Mouse (Mus musculus): ENCODE results near the gene Plcd1. TPM values are rescaled to one million over a fixed set of nuclear protein-coding genes. Genes with fewer than 3 reads are reported as not detected.
A peak's percentile ranks its signal among the peaks of the same experiment; 100 is the strongest.

Plcd1 gene
- polyA plus RNA-seq, 1 experiment from 2014 or later = 16.5 TPM

- no peak overlapping the region for H3K27ac ChIP-seq (replicated peaks)
- H3K4me2 ChIP-seq = no peak overlapping the region
- peaks cover 3% of the 10 kb centered on the region; the same call in 1 of the 2 replicates for H3K27me3 ChIP-seq (replicated peaks)
- H3K36me3 ChIP-seq = peaks cover 53% of the 10 kb centered on the region
- H3K4me3 ChIP-seq = no peak overlapping the region
- no peak overlapping the region for H3K9ac ChIP-seq
- no peaks in the 10 kb centered on the region for H3K9me3 ChIP-seq
- 76% methylated on average over 9 of the region's 9 CpGs for WGBS
- ATAC-seq (ENCODE audit: extremely low read depth, insufficient number of reproducible peaks, low FRiP score, low TSS enrichment) = no peak
- H3K4me1 ChIP-seq = peaks cover 35% of the 10 kb centered on the region
These were observed 21.5 kb downstream of the Plcd1 start for GRCm38 (mm10) chr9:119071786-119072185.

GRCm38 (mm10) chr9:119070173-119070825, 23.0 kb downstream of the Plcd1 start:
- H3K9me3 ChIP-seq = no peaks in the 10 kb centered on the region
- peak overlapping the region; percentile 37; the same call in 1 of the 2 replicates for H3K9ac ChIP-seq
- H3K27me3 ChIP-seq (replicated peaks) = peaks cover 12% of the 10 kb centered on the region
- peaks cover 38% of the 10 kb centered on the region for H3K36me3 ChIP-seq
- 61% methylated on average over 13 of the region's 13 CpGs for WGBS
- no peak overlapping the region for H3K4me3 ChIP-seq
- H3K4me1 ChIP-seq = peaks cover 29% of the 10 kb centered on the region
- H3K4me2 ChIP-seq = no peak overlapping the region
- ATAC-seq (ENCODE audit: extremely low read depth, insufficient number of reproducible peaks, low FRiP score, low TSS enrichment) = no peak
- H3K27ac ChIP-seq (replicated peaks) = no peak overlapping the region

GRCm38 (mm10) chr9:119068266-119068665, 25.0 kb downstream of the Plcd1 start:
- no peak overlapping the region for H3K4me3 ChIP-seq
- H3K9ac ChIP-seq = no peak overlapping the region
- no peak overlapping the region for H3K27ac ChIP-seq (replicated peaks)
- H3K36me3 ChIP-seq = peaks cover 19% of the 10 kb centered on the region
- peaks cover 32% of the 10 kb centered on the region for H3K4me1 ChIP-seq
- WGBS = 79% methylated on average over 11 of the region's 11 CpGs
- no peak for ATAC-seq (ENCODE audit: extremely low read depth, insufficient number of reproducible peaks, low FRiP score, low TSS enrichment)
- no peak overlapping the region for H3K4me2 ChIP-seq
- H3K9me3 ChIP-seq = no peaks in the 10 kb centered on the region
- H3K27me3 ChIP-seq (replicated peaks) = peaks cover 15% of the 10 kb centered on the region

- 4% methylated on average over 6 of the region's 6 CpGs for WGBS
- peaks cover 29% of the 10 kb centered on the region for H3K4me1 ChIP-seq
- H3K4me3 ChIP-seq = no peak overlapping the region
- H3K9ac ChIP-seq = no peak overlapping the region
- peaks cover 16% of the 10 kb centered on the region for H3K36me3 ChIP-seq
- H3K27me3 ChIP-seq (replicated peaks) = peaks cover 20% of the 10 kb centered on the region
- ATAC-seq (ENCODE audit: extremely low read depth, insufficient number of reproducible peaks, low FRiP score, low TSS enrichment) = no peak
- H3K9me3 ChIP-seq = no peaks in the 10 kb centered on the region
- no peak overlapping the region for H3K4me2 ChIP-seq
- H3K27ac ChIP-seq (replicated peaks) = no peak overlapping the region
These were observed 25.7 kb downstream of the Plcd1 start for GRCm38 (mm10) chr9:119067601-119068000.

GRCm38 (mm10) chr9:119064296-119064695, 29.0 kb downstream of the Plcd1 start:
- WGBS = 65% methylated on average over 4 of the region's 4 CpGs
- Histone ChIP-seq H3K4me2 (no peak overlapping the region), H3K36me3 (no peaks in the 10 kb centered on the region), H3K4me3 (no peak overlapping the region), H3K27me3 (replicated peaks) (peaks cover 21% of the 10 kb centered on the region), H3K27ac (replicated peaks) (no peak overlapping the region), H3K4me1 (peaks cover 17% of the 10 kb centered on the region), H3K9me3 (no peaks in the 10 kb centered on the region), H3K9ac (no peak overlapping the region)
- ATAC-seq (ENCODE audit: extremely low read depth, insufficient number of reproducible peaks, low FRiP score, low TSS enrichment) = no peak

GRCm38 (mm10) chr9:119063036-119063644, 30.2 kb downstream of the Plcd1 start:
- H3K9ac ChIP-seq = no peak overlapping the region
- no peaks in the 10 kb centered on the region for H3K9me3 ChIP-seq
- no peak overlapping the region for H3K27ac ChIP-seq (replicated peaks)
- ATAC-seq (ENCODE audit: extremely low read depth, insufficient number of reproducible peaks, low FRiP score, low TSS enrichment) = no peak
- peak overlapping the region; percentile 40 for H3K4me2 ChIP-seq
- peaks cover 20% of the 10 kb centered on the region for H3K4me1 ChIP-seq
- H3K27me3 ChIP-seq (replicated peaks) = peaks cover 21% of the 10 kb centered on the region
- H3K4me3 ChIP-seq = no peak overlapping the region
- no peaks in the 10 kb centered on the region for H3K36me3 ChIP-seq
- WGBS = 28% methylated on average over 19 of the region's 19 CpGs

- no peak overlapping the region for H3K9ac ChIP-seq
- H3K27me3 ChIP-seq (replicated peaks) = 0 out of 2 replicates have a peak, but pooled peaks cover 9% of the 10 kb centered on the region
- no peaks in the 10 kb centered on the region for H3K36me3 ChIP-seq
- WGBS = 85% methylated on average over 10 of the region's 10 CpGs
- H3K27ac ChIP-seq (replicated peaks) = no peak overlapping the region
- no peak overlapping the region for H3K4me3 ChIP-seq
- H3K9me3 ChIP-seq = no peaks in the 10 kb centered on the region
- ATAC-seq (ENCODE audit: extremely low read depth, insufficient number of reproducible peaks, low FRiP score, low TSS enrichment) = no peak
- H3K4me1 ChIP-seq = peaks cover 23% of the 10 kb centered on the region
- H3K4me2 ChIP-seq = no peak overlapping the region
These were observed 32.6 kb downstream of the Plcd1 start for GRCm38 (mm10) chr9:119060701-119061100.

GRCm38 (mm10) chr9:119058245-119058644, 35.1 kb downstream of the Plcd1 start:
- H3K4me3 ChIP-seq = no peak overlapping the region
- H3K4me1 ChIP-seq = peaks cover 25% of the 10 kb centered on the region
- no peak for ATAC-seq (ENCODE audit: extremely low read depth, insufficient number of reproducible peaks, low FRiP score, low TSS enrichment)
- no peak overlapping the region for H3K27ac ChIP-seq (replicated peaks)
- H3K9ac ChIP-seq = no peak overlapping the region
- no peak overlapping the region for H3K4me2 ChIP-seq
- H3K36me3 ChIP-seq = no peaks in the 10 kb centered on the region
- H3K9me3 ChIP-seq = no peaks in the 10 kb centered on the region
- H3K27me3 ChIP-seq (replicated peaks) = peaks cover 16% of the 10 kb centered on the region
- 61% methylated on average over 7 of the region's 7 CpGs for WGBS

- no peak overlapping the region for H3K4me3 ChIP-seq
- WGBS = 80% methylated on average over 4 of the region's 4 CpGs
- H3K4me2 ChIP-seq = no peak overlapping the region
- ATAC-seq (ENCODE audit: extremely low read depth, insufficient number of reproducible peaks, low FRiP score, low TSS enrichment) = no peak
- no peak overlapping the region for H3K27ac ChIP-seq (replicated peaks)
- no peaks in the 10 kb centered on the region for H3K36me3 ChIP-seq
- H3K9ac ChIP-seq = no peak overlapping the region
- no peaks in the 10 kb centered on the region for H3K9me3 ChIP-seq
- peaks cover 12% of the 10 kb centered on the region for H3K27me3 ChIP-seq (replicated peaks)
- H3K4me1 ChIP-seq = peaks cover 43% of the 10 kb centered on the region
These were observed 38.0 kb downstream of the Plcd1 start for GRCm38 (mm10) chr9:119055336-119055735.

- Histone ChIP-seq H3K9ac (no peak overlapping the region), H3K4me2 (no peak overlapping the region), H3K4me1 (peaks cover 43% of the 10 kb centered on the region), H3K9me3 (no peaks in the 10 kb centered on the region), H3K27ac (replicated peaks) (no peak overlapping the region), H3K27me3 (replicated peaks) (peaks cover 12% of the 10 kb centered on the region), H3K4me3 (no peak overlapping the region), H3K36me3 (no peaks in the 10 kb centered on the region)
- 65% methylated on average over 9 of the region's 9 CpGs for WGBS
- no peak; the same call in 1 of the 2 replicates for ATAC-seq (ENCODE audit: extremely low read depth, insufficient number of reproducible peaks, low FRiP score, low TSS enrichment)
These were observed 39.2 kb downstream of the Plcd1 start for GRCm38 (mm10) chr9:119053964-119054576.

GRCm38 (mm10) chr9:119052154-119052944, 41.0 kb downstream of the Plcd1 start, which contains the start of gene Vill:
Vill (plus strand) TSS chr9:119052778.
- H3K36me3 ChIP-seq = no peaks in the 10 kb centered on the region
- no peaks in the 10 kb centered on the region for H3K9me3 ChIP-seq
- peak within 1 kb of the TSS; percentile 49 for H3K4me3 ChIP-seq
- 9% methylated on average over 22 of the region's 22 CpGs for WGBS
- H3K9ac ChIP-seq = peak within 1 kb of the TSS; percentile 76
- H3K27me3 ChIP-seq (replicated peaks) = peaks cover 12% of the 10 kb centered on the region
- ATAC-seq (ENCODE audit: extremely low read depth, insufficient number of reproducible peaks, low FRiP score, low TSS enrichment) = 0 out of 2 replicates have a peak, but pooled peaks have one; percentile 59
- peaks cover 44% of the 10 kb centered on the region for H3K4me1 ChIP-seq
- peak within 1 kb of the TSS; percentile 71 for H3K4me2 ChIP-seq
- H3K27ac ChIP-seq (replicated peaks) = peak within 1 kb of the TSS; percentile 8; the same call in 1 of the 2 replicates

All from heart, embryonic 13.5 days (tissue).